Mouse (Mus musculus) adrenal gland, adult 2 months (tissue): ENCODE measurements around the gene Poln. TPM values are rescaled to one million over a fixed set of nuclear protein-coding genes. Genes with fewer than 3 reads are reported as not detected.
A peak's percentile ranks its signal among the peaks of the same experiment; 100 is the strongest.

Experiments used
- DNase-seq: peaks from one replicate; pipeline ENCODE4 v3.0.0; 2021
- polyA plus RNA-seq: library from polyadenylated mRNA; depleted of rRNA; stranded (reverse); fragments of >200 nt; gene quantifications from 2 replicates; pipeline ENCODE4 v1.2.3, GENCODE M21; 2012; rRNA removed
- total RNA-seq, 2 experiments: library from RNA; stranded (reverse); gene quantifications; 2 replicates each; pipeline ENCODE4 v1.2.3; 2021

Poln gene
- total and polyA plus RNA-seq, 3 experiments = 3.2 to 12.3 (median 7.0) TPM

DNA sequence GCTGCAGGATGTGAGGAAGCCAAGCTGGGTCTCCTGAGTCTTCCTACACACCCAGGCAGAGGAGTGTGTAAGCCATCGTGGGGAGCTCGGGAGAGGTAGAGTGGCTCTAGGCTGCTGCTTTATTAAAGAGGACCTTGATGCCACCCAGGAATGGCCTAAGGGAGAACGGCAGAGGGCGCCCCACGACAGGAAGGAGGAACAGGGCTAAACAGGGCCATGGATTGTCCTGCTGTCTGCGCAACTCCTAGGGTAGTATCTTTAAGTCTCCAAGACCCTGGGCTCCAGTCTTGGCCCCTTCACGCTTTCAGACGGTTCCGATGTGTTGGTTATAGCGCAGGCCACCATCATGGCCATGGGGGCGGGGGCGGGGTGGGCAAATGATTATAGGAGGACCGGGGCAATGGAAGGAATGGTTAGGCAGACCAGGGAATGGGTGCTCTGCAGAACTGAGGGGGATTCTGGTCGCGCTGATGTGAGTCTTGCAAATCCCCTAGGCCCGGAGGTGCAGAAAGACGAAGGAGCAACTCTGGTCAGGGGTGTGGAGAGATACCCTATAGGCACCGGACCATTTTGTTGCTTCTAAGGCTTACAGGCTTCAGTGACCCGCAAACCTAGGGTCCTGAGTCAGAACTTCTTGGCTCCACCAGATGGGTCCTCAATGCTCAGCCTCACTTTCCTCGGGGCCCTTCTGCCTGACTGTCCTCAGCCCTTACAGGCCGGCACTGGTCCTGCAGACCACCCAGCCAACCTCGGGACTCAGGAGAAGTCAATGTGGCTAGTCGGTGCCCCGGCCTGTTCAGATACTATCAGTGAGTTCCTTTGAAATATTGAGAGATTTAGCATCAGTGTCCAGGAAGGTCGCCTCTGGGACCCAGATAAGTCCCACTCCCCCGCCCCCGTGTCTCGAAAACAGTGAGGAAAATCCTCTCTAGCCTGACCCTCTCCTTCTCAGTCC is 174.3 kb downstream of the Poln start:
- peak; percentile 79 for DNase-seq

DNA sequence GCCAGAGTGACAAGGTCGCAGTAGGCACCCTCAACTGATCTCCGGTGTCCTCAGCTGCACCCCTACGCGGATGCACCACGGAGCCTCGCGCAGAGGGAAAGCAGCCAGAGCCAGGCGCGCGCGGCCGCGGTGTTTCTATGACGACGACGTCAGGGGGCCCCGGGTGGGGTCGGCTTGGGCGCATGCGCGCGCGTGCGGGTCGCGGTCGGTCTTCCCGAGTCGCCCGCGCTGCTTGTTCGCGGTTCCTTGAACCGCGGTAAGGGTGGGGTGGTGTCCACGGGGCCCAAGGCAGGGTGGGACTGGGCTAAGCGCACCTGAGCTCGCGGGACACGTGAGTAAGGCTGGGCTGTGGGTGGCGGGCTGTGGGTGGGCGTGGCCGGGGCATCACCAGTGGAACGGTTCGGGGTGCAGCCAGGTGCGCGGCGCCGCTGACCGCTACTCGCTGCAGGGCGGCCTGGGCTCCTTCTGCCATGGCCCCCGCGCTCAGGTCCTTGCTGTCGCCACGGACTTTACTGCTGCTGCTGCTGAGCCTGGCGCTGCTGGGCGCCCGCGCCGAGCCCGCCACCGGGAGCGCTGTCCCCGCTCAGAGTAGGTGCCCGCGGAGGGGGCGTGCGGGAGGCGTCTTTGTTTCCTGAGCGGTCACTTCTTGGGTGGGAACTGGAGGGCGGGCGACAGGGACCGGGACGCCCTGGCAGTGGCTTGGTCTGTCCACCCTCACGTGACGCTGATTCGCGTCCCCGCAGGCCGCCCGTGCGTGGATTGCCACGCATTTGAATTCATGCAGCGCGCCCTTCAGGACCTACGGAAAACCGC is 185.7 kb downstream of the Poln start, which contains the start of gene Gm1673:
Gm1673 (plus strand) TSS at position 125 of the 813 bp plus-strand sequence.
- DNase-seq = peak; percentile 93

DNA sequence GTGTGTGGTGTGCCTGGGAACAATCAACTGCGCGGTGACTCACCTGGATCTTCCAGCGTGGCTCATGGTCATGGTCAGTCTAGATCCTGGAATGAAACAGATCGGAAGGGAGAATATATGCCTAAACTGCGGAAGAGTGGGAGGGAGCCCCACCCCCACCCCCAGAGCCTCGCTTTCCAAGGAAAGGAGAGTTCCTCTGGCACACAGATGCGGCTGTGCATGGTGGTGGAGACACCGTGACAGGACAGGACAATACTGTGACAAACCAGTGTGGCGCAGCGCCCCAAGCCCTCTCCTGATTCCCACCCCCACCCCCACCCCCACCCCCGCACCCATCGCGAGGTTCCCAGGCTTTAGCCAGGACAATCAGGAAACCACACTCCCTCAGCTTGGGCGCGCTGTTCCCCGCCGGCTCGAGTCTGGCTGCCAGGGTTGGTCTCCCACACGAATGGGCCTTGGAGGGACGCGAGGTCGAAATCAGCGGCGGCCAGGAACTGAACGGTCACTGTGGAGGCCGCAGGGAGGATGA is 186.5 kb downstream of the Poln start:
- peak; percentile 49 for DNase-seq

DNA sequence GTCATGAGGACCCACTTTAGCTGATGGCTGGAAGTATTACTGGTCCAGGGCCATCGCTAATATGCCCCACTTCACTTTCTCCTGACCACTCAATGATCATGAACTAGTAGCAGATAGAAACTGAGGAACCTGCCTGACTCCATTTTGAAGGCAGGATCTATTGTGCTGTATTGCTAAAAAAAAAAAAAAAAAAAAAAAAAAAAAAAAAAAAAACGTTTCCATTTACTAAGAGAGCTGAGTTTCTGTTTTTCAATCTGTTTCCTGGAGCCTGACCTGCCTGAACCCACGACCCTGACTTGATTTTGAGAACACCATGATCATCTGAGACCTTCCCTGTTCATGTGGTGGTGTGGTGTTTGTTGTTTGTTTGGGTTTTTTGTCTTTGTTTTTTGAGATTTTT is 193.0 kb downstream of the Poln start:
- DNase-seq = no peak

DNA sequence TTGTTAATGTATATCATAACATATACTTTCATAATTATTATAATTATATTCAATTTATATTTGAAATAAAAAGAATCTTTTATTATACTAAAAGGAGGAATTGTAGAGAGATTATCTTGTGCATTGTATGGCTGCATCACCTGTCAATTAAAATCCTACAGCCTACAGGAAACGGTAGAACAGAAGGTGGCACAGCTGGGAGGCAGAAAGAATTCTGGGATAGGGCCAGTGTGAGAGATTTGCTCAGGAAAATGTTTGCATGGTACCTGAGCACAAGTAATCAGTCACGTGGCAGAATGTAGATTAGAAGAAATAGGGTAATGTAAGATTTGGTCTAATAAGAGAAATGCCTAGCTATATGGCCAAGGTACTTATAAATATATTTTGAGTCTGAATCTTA is 194.5 kb downstream of the Poln start:
- DNase-seq = no peak

DNA sequence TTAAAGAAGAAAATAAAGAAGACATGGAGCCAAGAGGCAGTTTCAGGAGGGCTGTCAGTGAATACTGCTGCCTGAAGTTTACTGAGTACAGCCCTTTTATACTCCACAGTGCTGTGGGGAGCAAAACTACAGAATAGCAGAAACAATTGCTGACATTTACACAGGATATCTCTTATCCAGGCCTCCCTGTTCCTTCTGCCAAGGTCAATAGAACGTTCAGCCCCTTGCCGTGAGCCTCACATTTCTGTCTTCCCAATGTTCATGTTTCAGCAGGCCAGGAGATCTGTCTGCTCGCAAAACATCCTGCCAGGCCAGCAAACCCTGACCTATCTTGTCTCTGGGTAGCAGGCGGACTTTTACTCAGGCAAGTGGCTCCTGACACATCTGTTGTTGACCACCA is 209.9 kb downstream of the Poln start:
- DNase-seq = no peak

Other genes with a start within 250 kb of the Poln start
- gene Nelfa, start 233.0 kb downstream of the Poln start, total RNA-seq = 10 to 100 TPM; 21.1 to 21.8 TPM
- 35.8 and 38.4 TPM in 2 replicates for gene Nelfa, start 233.0 kb downstream of the Poln start, polyA plus RNA-seq
- gene Gm1673, start 186.0 kb downstream of the Poln start, total RNA-seq = 10 to 100 TPM; 15.7 to 36.8 TPM
- 219 and 360 TPM in 2 replicates for gene Gm1673, start 186.0 kb downstream of the Poln start, polyA plus RNA-seq
- 10 to 100 TPM; 23.5 to 29.0 TPM for gene Nat8l, start 173.5 kb downstream of the Poln start, total RNA-seq
- gene Nat8l, start 173.5 kb downstream of the Poln start, polyA plus RNA-seq = 32.6 and 55.5 TPM in 2 replicates
- 1 to 10 TPM; 7.2 to 8.4 TPM for gene Haus3, start 79 bp upstream of the Poln start, total RNA-seq
- gene Haus3, start 79 bp upstream of the Poln start, polyA plus RNA-seq = 0.11 and 0.33 TPM in 2 replicates
- 100 to 1,000 TPM; 100 to 125 TPM for gene Mxd4, start 18.3 kb upstream of the Poln start, total RNA-seq
- gene Mxd4, start 18.3 kb upstream of the Poln start, polyA plus RNA-seq = 260 and 308 TPM in 2 replicates
- gene Zfyve28, start 119.0 kb upstream of the Poln start, total RNA-seq = under 1 TPM; 0.40 to 0.90 TPM
- gene Zfyve28, start 119.0 kb upstream of the Poln start, polyA plus RNA-seq = 1.6 and 3.8 TPM in 2 replicates
- not detected for gene Cfap99, start 119.2 kb upstream of the Poln start, total RNA-seq
- gene Cfap99, start 119.2 kb upstream of the Poln start, polyA plus RNA-seq = not detected in 2 replicates
- 100 to 1,000 TPM in 1 of 2 experiments, 10 to 100 TPM in 1; 88.6 to 107 TPM for gene Rnf4, start 166.8 kb upstream of the Poln start, total RNA-seq
- gene Rnf4, start 166.8 kb upstream of the Poln start, polyA plus RNA-seq = 25.7 and 29.2 TPM in 2 replicates
- gene Fam193a, start 200.5 kb upstream of the Poln start, total RNA-seq = 10 to 100 TPM; 24.5 to 36.6 TPM
- 21.8 and 50.3 TPM in 2 replicates for gene Fam193a, start 200.5 kb upstream of the Poln start, polyA plus RNA-seq